Mouse (Mus musculus) ovary, postnatal 14 days (tissue): ENCODE data around the gene Prrx2.

ENCODE experiments used
- DNase-seq: peaks from one replicate; pipeline ENCODE4 v3.0.0; 2022; ENCODE audit warnings: low spot score

The Prrx2 gene

GRCm38 (mm10) chr2:30870863-30871262 is 36.1 kb downstream of the Prrx2 start:
- DNase-seq, result no peak

DNA sequence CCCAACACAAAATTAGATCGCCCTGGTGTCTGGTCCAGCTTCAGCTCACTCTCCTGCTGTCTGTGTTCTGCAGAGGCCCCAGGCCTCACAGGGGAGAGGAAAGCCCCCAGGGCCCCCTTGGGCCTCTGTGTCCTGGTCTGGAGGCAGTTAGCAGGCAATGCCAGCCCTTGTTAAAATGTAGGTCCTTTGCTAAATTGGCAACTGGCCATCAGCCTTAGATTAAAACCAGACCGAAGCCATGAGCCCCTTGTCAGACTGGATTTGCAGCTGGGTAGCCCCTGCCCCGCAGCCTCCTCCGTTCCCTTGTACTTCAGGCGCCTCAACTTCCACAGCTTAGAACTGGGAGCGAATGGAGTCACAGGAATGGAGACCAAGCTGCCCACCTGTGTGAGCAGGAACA is 37.9 kb downstream of the Prrx2 start:
- no peak for DNase-seq

GRCm38 (mm10) chr2:30874445-30874844 is 39.7 kb downstream of the Prrx2 start:
- no peak for DNase-seq

GRCm38 (mm10) chr2:30875096-30875495 is 40.3 kb downstream of the Prrx2 start:
- DNase-seq, result no peak

DNA sequence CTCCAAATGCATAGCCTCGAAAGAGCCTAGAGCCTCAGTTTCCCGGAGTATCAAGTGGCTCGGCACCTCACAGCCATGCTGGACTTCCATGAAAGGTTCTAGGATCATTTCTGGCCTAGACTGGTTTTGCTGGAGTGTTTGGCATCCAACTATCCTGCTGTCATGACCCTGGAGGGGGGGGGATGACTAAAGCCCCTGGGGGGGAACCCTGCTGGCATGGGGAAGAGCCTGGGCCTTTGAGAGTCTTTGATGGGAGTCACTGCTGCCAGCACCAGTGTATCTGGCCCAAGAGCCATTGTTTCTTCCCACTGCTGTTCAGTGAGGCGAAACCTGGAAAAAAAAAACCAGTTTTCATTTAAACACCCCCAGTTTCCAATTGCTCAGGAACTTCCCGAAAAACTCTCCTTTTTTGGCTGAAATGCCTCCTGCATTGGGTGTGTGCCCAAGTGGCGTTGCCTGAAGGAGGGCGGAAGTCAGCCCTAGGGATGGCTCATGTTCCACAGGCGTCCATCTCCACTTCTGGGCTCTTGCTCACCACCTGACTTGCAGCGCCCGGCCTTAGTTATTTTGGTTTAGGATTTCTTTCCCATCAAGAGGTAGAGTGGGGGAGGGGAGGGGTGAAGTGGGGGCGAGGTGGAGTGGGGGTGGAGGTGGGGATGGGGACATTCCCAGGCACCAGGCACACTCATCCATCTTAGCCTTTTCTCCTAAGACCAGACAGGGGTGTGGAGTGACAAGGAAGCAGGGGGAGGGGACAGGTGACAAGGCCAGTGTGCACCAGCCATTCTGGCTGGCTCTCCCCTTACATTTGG is 41.1 kb downstream of the Prrx2 start:
- no peak for DNase-seq

- DNase-seq, result no peak
These were observed 44.7 kb downstream of the Prrx2 start for GRCm38 (mm10) chr2:30879481-30879880.

DNA sequence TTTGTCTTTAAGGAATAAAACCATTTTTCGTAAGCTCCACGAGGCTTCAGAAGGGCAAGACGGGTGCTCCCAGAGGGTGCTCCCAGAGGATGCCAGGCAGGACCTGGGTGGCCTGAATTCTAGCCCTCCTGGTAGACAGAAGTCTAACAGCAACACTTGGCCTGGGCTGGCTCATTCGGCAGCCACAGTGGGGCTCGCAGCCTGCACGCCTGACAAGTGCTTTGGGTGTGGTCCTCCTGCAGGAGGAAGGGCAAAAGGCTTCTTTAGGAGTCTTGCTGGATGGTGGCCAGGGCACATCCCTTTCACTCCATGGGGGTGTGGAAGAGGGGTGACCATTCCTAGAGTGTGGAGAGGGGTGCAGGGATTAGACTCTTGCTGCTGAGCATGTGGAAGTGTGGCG is 46.4 kb downstream of the Prrx2 start:
- no peak for DNase-seq

- no peak for DNase-seq
These were observed 50.1 kb downstream of the Prrx2 start for GRCm38 (mm10) chr2:30884852-30885373.

GRCm38 (mm10) chr2:30885453-30886163 is 50.8 kb downstream of the Prrx2 start:
- no peak for DNase-seq

DNA sequence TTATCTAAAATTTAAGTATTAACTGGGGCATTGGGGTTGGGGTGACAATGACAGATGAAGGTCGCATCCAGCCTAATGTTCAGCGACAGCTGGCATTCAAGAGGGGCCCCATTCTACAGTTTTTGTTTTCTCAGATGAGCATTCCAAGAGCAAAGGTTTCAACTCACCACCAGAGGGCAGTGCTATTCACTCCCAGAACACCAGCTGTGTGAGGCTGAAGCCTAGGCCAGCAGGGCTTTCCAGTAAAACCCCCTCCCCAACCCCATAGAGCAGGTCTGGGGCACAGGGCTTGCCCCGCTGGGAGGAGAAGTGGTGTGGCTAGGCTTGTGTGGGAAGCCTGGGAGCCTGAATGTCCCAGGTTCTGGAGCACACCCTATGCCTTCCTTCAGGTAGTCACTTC is 56.2 kb downstream of the Prrx2 start:
- DNase-seq, result no peak

- DNase-seq, result no peak
These were observed 58.6 kb downstream of the Prrx2 start for GRCm38 (mm10) chr2:30893399-30893798.

DNA sequence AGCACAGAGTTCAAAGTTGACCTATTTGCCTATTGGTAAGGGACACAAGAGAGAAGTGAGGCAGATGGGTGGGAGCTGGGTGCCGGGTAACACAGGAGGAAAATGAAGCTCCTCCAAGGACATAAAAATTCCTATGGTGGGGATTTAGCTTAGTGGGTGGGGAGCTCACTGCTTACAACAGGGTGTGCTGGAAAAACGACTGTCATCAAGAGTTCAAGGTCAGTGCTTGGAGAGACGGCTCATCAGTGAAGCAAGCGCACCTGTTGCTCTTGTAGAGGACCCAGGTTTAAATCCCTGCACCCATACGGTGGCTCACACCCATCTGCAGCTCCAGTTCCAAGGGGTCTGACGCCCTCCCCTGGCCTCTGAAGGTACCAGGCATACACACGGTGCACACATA is 59.2 kb downstream of the Prrx2 start:
- no peak for DNase-seq

DNA sequence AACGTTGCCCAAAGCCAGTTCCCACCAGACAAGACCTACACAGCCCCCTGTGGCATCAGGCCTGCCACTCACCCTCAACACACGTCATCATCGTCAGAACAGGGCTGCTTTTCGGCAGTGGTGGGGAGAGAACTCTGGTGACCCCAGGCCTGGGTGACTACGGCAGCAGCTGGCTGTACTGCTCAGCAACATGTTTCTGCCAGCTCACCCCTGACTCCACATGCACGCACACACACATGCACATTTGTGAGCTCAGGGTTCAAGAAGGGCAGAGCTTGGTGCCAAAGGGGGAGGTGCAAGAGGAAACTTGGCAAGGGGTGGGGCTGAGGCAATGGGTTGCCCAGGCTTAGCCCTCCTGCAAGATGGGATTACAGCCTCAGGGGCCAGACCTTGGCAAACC is 62.5 kb downstream of the Prrx2 start:
- no peak for DNase-seq

DNA sequence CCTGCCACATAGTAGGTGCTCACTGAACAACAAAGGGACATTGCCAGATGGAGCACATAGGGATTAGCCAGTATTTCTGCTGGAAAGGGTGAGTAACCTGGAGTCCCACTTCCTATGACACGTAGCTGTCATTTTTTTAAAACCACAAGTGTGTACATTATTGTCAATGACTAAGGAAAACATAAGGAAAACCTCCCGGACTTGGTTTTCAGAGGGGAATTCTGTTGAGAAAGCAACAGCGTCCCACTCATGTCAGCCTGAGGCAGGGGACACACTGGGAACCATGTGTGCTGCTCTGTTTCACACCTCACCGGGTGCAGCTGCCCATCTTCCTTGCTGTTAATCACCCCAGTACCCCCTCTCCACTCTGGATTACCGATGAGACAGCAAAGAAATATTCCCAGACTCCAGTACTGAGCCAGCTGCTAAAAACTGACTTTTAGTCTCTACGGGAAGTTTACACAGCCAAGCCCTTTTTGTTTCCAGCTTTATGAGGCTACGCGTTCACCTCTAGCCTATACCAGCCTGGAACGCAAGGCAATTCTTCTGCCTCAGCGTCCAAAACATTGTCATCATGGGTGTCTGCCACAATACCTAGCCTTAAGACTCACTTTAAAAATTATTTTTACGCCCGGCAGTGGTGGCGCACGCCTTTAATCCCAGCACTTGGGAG is 64.8 kb downstream of the Prrx2 start:
- no peak for DNase-seq

DNA sequence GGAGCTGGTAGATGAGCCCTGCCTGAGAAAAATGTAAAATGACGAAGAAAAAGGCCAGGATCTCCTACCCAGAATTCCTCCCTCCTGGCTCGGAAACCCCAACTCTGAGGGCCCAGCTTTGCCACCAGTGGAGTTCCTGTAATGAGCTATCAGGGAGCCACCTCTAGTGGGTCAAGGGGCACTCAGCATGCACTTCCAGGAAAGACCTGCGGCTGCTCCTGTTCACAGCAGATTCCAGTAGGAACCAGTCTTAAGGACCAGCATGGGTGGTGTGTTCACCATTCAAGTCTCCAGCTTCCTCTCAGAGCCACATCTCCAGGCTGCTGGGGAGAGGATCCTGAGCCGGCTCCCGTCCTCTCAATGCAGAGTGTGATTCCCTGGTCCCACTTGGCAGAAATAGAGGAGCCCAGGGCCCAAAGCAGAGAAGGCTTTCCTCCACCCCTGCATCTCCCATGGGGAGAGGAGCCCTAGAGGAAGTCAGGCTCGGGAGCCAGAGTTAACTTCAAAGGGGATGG is 66.9 kb downstream of the Prrx2 start:
- DNase-seq, result no peak

DNA sequence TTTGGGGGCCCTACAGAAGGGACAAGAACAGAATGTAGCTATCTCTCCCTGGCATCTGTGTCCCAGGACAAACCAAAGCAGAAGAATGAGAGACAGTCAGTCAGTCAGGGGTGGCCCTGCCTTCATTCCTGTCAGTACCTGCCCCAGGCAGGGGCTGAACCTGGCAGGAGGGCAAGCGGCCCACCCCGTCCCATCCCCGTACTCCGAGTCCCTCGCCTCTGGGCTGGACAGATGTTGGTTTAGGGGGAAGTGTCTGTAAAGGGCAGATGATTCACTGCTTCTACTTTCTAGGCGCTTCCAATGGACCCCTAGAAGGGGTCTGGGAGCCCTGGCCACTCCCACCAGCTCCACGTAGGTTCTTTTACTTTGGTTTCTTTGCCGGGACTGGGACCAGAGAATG is 67.5 kb downstream of the Prrx2 start:
- no peak for DNase-seq

DNA sequence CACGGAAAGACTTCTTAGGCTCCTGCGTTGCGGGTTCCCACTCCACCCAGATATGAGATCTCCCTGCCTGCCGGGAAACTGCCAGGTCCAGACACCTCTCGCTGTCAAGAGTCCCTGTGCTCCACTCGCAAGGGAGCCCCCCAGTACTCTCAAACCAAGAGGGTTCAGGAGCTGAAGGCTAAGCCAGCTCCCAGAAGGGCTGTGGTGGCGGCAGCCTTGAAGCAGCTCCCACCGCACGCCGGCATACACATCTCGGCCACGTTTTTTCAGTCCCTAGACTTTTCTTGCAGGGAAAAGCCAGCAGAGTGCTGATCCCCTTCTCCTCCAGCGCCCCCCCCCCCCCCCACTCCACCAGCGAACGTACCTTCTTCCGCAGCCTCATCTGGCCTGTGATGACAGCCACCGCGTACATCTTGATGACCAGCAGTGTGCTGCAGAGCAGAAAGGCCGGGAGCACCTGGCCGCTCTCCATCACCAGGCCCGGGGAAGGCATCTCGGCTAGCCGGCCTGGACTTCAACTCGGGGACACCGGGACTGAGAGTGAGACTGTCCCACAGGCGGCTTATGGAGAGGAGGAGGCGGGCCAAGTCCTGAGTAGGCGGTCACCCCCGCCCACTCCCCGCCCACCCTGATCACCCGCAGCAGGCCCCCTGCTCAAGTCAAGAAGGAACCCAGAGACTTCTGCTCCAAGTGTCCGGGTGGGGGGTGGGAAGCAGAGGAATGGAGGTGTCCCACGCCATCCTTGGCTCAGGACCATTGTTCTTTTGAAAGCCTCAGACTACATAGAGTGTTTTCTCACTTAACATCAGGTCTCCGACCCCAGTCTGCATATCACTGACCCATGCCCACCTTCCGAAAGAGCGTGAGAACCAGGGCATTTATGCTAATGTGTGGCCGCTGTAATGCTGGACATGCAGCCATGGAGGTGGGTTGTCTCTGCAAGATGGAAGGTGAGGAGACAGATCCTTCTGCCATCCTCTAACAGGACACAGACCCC is 68.3 kb downstream of the Prrx2 start:
- no peak for DNase-seq

DNA sequence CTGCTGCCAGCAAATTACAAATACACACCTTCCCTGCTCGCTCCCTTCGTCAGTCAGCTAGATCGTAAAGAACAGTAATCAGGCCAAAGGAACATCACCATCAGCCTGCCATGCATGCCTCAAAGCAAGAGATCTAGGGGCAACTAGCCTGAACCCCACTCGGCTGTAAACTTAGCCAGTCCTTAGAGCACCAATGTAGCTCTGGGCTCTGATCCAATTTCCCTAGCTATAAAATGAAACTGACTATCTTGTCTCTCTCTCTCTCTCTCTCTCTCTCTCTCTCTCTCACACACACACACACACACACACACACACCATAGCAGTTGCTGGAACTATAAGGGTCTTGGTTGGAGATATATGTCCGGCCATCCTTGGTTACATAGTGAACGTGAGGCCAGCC is 69.5 kb downstream of the Prrx2 start:
- no peak for DNase-seq

- DNase-seq, result no peak
These were observed 70.2 kb downstream of the Prrx2 start for GRCm38 (mm10) chr2:30904991-30905390.

DNA sequence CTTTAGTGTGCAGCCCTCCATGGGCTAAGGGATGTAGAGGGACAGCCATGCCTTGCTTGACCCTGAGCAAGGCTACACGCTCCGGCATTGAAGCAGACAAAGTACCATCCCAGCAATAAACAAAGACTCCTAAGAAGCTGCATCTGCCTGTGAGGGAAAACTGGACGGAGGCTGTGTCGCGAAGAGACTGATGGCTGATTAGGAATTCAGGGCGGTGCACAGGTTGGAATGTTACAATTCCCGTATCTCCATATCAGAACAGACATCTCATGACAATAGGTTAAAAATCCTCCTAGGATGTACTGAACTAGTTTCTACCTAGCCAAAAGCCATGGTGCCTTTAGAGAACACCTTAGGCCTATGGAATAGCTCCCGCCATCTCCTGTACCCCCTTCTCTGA is 71.1 kb downstream of the Prrx2 start:
- no peak for DNase-seq

DNA sequence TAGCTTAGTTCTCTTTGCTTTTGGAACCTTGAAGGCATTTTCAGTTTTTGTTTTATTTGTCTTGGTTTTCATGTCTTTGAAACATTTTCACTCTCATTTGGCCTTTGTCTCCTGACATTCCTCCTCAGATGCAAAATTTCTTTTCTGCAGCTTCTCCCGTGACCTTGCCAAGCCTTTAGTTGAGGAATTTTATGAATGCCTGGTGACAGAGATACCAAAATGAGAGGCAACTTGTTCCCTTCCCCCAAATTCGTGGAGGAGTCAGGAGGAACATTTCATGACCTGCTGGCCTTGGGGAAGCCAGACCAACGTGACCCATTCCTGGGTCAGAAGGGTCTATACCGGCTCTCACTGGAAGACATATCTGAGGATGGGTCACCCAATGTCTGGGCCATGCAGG is 71.9 kb downstream of the Prrx2 start:
- DNase-seq, result no peak
